Mouse (Mus musculus): ENCODE measurements around the gene Apol6. TPM values are rescaled to one million over a fixed set of nuclear protein-coding genes. Genes with fewer than 3 reads are reported as not detected.

Gene Apol6
- polyA plus RNA-seq, 1 experiment from 2014 or later, result not detected

- Histone ChIP-seq H3K9ac (replicated peaks; ENCODE audit: low read depth) (no peak overlapping the region), H3K27ac (ENCODE audit: low read length) (no peak overlapping the region), H3K4me3 (ENCODE audit: low read depth, low read length) (no peak overlapping the region), H3K36me3 (ENCODE audit: insufficient read depth, low read length) (no peaks in the 10 kb centered on the region), H3K4me2 (replicated peaks; ENCODE audit: low read depth, low read length) (no peak overlapping the region), H3K27me3 (replicated peaks; ENCODE audit: insufficient read depth, low read length) (no peaks in the 10 kb centered on the region), H3K4me1 (ENCODE audit: insufficient read depth, low read depth, low read length) (no peaks in the 10 kb centered on the region), H3K9me3 (ENCODE audit: low read length) (no peaks in the 10 kb centered on the region)
- TF ChIP-seq EP300 (IDR thresholded peaks at IDR 0.05) (no peak), CTCF (IDR thresholded peaks at IDR 0.05) (no peak)
- ATAC-seq (no peak), DNase-seq (ENCODE audit: low spot score) (no peak)
These were observed 18.2 kb downstream of the Apol6 start for GRCm38 (mm10) chr15:77062746-77063145.

DNA sequence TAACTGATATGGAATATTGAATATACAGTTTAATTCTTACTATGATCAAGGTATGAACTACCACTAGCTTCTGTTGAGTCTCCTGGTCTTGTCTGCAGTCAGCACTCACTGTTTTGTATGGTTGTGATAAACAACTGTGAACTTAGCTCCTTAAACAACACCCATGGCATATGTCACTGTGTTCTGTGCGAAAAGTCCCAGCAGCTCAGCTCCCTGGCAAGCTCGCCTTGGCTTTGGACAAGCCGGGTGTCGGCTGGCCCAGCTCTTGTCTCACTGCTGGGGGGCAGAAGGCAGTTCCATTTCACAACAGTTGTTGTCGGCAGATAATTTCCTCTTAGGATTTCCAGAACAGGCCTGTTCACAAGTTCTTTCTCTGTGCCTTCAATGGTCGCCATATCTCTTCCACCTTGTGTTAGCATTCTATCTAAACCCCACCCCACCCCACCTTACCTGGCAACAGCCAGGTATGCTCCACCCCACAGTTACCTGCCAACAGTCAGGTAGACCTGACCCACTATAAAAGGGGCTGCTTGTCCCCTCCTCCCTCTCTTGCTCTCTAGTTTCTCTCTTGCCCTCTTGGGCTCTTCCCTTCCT, 20.8 kb downstream of the Apol6 start:
- peak; percentile 73 for DNase-seq (ENCODE audit: low spot score)
- Histone ChIP-seq H3K9me3 (ENCODE audit: low read length) (no peaks in the 10 kb centered on the region), H3K27ac (ENCODE audit: low read length) (no peak overlapping the region)

DNA sequence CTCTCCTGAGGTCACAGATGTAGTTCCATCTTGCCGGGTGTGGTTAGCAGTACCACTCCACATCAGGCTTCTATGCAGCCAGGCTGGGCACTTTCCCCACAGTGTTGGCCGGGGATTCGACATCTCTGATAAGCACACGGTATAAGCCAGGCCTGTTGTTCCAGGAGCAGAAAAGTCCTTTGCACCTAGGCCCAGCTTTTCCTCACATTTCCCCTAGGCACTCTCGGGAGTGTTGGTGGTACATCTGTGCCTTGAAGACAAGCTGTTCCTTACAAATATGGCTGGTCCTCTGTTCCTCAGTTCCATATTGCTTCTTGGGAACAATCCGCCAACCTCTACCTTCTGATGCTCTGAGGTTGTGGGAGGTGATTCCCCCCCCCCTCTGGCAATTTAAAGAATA, 21.7 kb downstream of the Apol6 start:
- no peak overlapping the region for H3K4me2 ChIP-seq (replicated peaks; ENCODE audit: low read depth, low read length)
- H3K36me3 ChIP-seq (ENCODE audit: insufficient read depth, low read length), result no peaks in the 10 kb centered on the region
- H3K27ac ChIP-seq (ENCODE audit: low read length), result no peak overlapping the region
- ATAC-seq (no peak), DNase-seq (ENCODE audit: low spot score) (no peak)
- no peak overlapping the region for H3K9ac ChIP-seq (replicated peaks; ENCODE audit: low read depth)
- WGBS, result 60% methylated on average over 6 of the region's 6 CpGs
- H3K4me1 ChIP-seq (ENCODE audit: insufficient read depth, low read depth, low read length), result no peaks in the 10 kb centered on the region
- H3K9me3 ChIP-seq (ENCODE audit: low read length), result no peaks in the 10 kb centered on the region
- TF ChIP-seq EP300 (IDR thresholded peaks at IDR 0.05), result no peak
- TF ChIP-seq CTCF (IDR thresholded peaks at IDR 0.05), result no peak
- no peaks in the 10 kb centered on the region for H3K27me3 ChIP-seq (replicated peaks; ENCODE audit: insufficient read depth, low read length)
- H3K4me3 ChIP-seq (ENCODE audit: low read depth, low read length), result no peak overlapping the region

More for the DNA sequence above, 20.8 kb downstream of the Apol6 start:
- 66% methylated on average over 6 of the region's 6 CpGs for WGBS
- ATAC-seq, result peak; percentile 77
- no peak overlapping the region for H3K4me2 ChIP-seq (replicated peaks; ENCODE audit: low read depth, low read length)
- H3K36me3 ChIP-seq (ENCODE audit: insufficient read depth, low read length), result no peaks in the 10 kb centered on the region
- TF ChIP-seq EP300 (IDR thresholded peaks at IDR 0.05) (no peak), CTCF (IDR thresholded peaks at IDR 0.05) (no peak)
- H3K4me1 ChIP-seq (ENCODE audit: insufficient read depth, low read depth, low read length), result no peaks in the 10 kb centered on the region
- no peak overlapping the region for H3K4me3 ChIP-seq (ENCODE audit: low read depth, low read length)
- no peaks in the 10 kb centered on the region for H3K27me3 ChIP-seq (replicated peaks; ENCODE audit: insufficient read depth, low read length)
- H3K9ac ChIP-seq (replicated peaks; ENCODE audit: low read depth), result no peak overlapping the region

GRCm38 (mm10) chr15:77068439-77068861, 23.9 kb downstream of the Apol6 start:
- no peak for TF ChIP-seq EP300 (IDR thresholded peaks at IDR 0.05)
- peak; percentile 51 for TF ChIP-seq CTCF (IDR thresholded peaks at IDR 0.05)
- Histone ChIP-seq H3K4me1 (ENCODE audit: insufficient read depth, low read depth, low read length) (no peaks in the 10 kb centered on the region), H3K9ac (replicated peaks; ENCODE audit: low read depth) (no peak overlapping the region), H3K27me3 (replicated peaks; ENCODE audit: insufficient read depth, low read length) (no peaks in the 10 kb centered on the region), H3K4me2 (replicated peaks; ENCODE audit: low read depth, low read length) (no peak overlapping the region), H3K36me3 (ENCODE audit: insufficient read depth, low read length) (no peaks in the 10 kb centered on the region), H3K9me3 (ENCODE audit: low read length) (no peaks in the 10 kb centered on the region), H3K27ac (ENCODE audit: low read length) (no peak overlapping the region), H3K4me3 (ENCODE audit: low read depth, low read length) (no peak overlapping the region)
- ATAC-seq (0 out of 2 replicates have a peak, but pooled peaks have one; percentile 21), DNase-seq (ENCODE audit: low spot score) (peak; percentile 16)
- 53% methylated on average over 3 of the region's 3 CpGs for WGBS

- H3K9me3 ChIP-seq (ENCODE audit: low read length), result no peaks in the 10 kb centered on the region
- H3K9ac ChIP-seq (replicated peaks; ENCODE audit: low read depth), result no peak overlapping the region
- no peaks in the 10 kb centered on the region for H3K27me3 ChIP-seq (replicated peaks; ENCODE audit: insufficient read depth, low read length)
- DNase-seq (ENCODE audit: low spot score) (peak; percentile 25), ATAC-seq (no peak)
- 76% methylated on average over 3 of the region's 3 CpGs for WGBS
- TF ChIP-seq CTCF (IDR thresholded peaks at IDR 0.05) (no peak), EP300 (IDR thresholded peaks at IDR 0.05) (no peak)
- no peak overlapping the region for H3K4me2 ChIP-seq (replicated peaks; ENCODE audit: low read depth, low read length)
- H3K4me1 ChIP-seq (ENCODE audit: insufficient read depth, low read depth, low read length), result no peaks in the 10 kb centered on the region
- no peak overlapping the region for H3K27ac ChIP-seq (ENCODE audit: low read length)
- no peak overlapping the region for H3K4me3 ChIP-seq (ENCODE audit: low read depth, low read length)
- no peaks in the 10 kb centered on the region for H3K36me3 ChIP-seq (ENCODE audit: insufficient read depth, low read length)
These were observed 24.5 kb downstream of the Apol6 start for GRCm38 (mm10) chr15:77069019-77069418.

DNA sequence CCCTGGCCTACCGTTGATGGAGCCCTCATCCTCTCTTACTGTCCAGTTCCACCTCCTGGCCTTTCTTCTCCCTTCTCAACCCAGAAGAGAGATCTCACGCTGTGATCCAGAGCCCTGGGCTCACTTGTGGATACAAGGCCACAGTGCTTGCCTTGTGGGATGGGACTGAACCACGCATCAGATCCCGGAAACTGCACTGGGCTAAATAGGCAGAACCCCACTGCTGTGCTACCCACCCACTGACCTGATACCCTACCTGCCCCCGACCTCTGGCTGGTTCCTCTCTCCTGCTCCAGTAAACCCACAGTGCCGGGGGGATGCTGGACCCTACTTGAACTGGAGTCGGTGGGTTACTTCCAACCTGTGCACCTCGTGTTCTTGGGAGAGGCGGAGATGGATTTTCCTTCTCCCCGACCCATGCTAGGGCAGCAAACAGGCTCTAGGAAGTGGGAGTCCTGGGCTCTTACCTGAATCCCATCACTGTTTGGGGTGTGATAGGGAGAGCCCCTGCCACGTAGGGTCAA, 26.3 kb downstream of the Apol6 start:
- H3K9ac ChIP-seq (replicated peaks; ENCODE audit: low read depth), result no peak overlapping the region
- ATAC-seq (no peak), DNase-seq (ENCODE audit: low spot score) (no peak)
- WGBS, result 86% methylated on average over 11 of the region's 11 CpGs
- H3K27me3 ChIP-seq (replicated peaks; ENCODE audit: insufficient read depth, low read length), result no peaks in the 10 kb centered on the region
- H3K36me3 ChIP-seq (ENCODE audit: insufficient read depth, low read length), result no peaks in the 10 kb centered on the region
- H3K4me2 ChIP-seq (replicated peaks; ENCODE audit: low read depth, low read length), result no peak overlapping the region
- TF ChIP-seq CTCF (IDR thresholded peaks at IDR 0.05) (no peak), EP300 (IDR thresholded peaks at IDR 0.05) (no peak)
- no peak overlapping the region for H3K4me3 ChIP-seq (ENCODE audit: low read depth, low read length)
- no peaks in the 10 kb centered on the region for H3K4me1 ChIP-seq (ENCODE audit: insufficient read depth, low read depth, low read length)
- no peak overlapping the region for H3K27ac ChIP-seq (ENCODE audit: low read length)
- no peaks in the 10 kb centered on the region for H3K9me3 ChIP-seq (ENCODE audit: low read length)
